Mouse (Mus musculus): ENCODE data around the gene Plekho2. TPM values are rescaled to one million over a fixed set of nuclear protein-coding genes. Genes with fewer than 3 reads are reported as not detected.

The Plekho2 gene
- total RNA-seq, 2 experiments from 2014 or later = 7.1 to 15.4 TPM

DNA sequence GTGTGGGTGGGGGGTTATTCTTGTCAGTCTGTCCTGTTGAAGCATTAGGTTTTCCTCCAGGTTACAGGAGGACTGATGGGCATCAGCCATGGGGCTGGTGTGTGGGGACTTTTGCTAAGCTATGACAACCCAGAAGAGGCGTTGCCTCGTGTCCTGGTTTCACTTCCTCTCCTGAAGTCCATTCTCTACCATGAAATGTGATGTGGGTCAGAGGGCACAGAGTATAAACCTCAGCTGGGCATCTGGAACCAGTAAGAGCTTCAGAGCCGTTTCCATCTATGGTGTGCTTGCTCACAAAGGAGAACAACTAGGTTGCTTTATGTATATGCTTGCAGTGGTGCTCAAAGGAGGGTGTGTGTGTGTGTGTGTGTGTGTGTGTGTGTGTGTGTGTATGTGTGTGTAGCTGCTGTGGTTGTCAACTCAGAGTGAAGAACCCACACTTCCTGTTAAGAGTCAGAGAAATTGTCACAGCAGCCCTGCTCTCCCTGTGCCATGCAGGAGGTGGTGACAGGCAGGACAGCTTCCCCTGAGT, 44.6 kb downstream of the Plekho2 start:
- peak; percentile 71 for ATAC-seq (replicated peaks; ENCODE audit: poor library complexity, severe bottlenecking)

DNA sequence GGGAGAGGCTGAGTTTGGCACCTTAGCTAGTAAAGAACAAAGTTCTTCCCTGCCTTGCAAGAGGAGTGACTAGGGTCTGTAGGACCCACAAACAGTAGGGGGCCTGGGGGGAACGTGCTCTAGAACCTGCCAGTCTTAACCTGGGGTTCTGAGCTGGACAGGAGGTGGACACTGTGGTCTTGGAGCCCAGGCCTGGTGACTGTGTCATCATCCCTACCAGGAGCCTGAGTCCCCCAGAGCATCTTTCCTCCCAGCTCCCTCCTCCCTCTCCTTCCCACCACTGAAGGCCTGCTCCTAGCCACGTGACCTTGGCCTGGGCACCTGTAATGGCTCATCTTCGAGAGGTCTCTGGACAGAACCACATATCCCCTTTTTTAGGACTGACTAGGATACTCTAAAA, 45.7 kb downstream of the Plekho2 start:
- no peak for ATAC-seq (replicated peaks; ENCODE audit: poor library complexity, severe bottlenecking)

DNA sequence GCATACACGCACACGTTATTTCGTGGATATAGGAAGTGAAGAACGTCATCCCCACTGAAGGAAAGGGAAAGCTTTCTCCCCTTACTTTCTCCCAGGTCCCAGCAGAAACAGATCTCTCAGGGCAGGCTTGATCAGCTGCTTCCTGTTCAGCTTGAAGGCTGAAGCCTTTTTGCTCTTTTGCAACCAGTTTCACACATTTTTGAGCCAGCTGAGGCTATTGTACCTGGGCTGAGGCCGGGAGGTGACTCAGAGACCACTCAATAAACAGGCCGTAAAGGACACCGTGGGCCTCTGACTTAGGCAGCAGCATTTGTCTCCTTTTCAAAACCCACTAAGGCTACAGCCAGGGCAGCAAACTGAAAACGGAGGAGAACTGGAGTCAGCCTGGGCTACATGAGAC, 46.9 kb downstream of the Plekho2 start:
- peak; percentile 16 for ATAC-seq (replicated peaks; ENCODE audit: poor library complexity, severe bottlenecking)

DNA sequence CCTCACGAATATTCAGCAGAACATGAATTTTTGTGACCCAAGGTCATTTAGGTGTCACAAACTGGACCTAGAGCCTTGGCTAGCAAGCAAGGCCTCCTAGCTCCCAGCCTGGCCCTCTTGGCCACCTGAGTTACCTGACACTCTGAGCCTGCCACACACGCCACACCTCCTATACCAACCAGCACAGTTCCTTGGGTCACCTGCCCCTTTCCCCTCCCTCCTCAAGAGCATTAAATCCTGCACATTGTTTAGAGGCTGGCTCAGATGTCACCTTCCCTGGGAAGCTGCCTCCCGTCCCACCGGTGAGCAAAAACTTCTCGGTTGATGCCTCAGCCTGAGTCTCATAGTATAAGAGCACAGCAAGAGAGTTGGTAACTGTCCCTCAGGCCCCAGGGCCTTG, 48.6 kb downstream of the Plekho2 start:
- ATAC-seq (replicated peaks; ENCODE audit: poor library complexity, severe bottlenecking) = no peak

DNA sequence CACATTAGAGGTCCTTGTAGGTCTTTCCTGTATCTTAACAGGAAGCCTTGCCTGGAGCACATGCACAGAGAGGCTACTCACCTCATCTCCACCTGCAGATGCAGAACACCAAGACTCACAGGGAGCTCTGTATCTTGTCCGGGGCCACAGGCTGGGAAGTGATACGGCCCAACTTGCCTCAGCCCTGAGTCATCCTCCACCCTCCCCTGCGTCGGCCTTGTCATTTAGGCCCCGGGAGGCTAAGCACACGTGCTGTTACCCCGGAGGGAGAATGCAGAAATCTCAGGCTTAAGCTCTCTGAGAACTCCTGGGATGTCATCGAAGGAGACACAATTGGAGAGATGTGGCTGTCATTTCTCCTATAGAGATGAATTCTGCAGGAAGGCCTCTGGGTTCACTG, 50.2 kb downstream of the Plekho2 start:
- no peak for ATAC-seq (replicated peaks; ENCODE audit: poor library complexity, severe bottlenecking)

- ATAC-seq (replicated peaks; ENCODE audit: poor library complexity, severe bottlenecking) = no peak
Measured at GRCm38 (mm10) chr9:65528417-65529038, 51.3 kb downstream of the Plekho2 start.

GRCm38 (mm10) chr9:65525445-65526195, 54.2 kb downstream of the Plekho2 start:
- peak; percentile 62 for ATAC-seq (replicated peaks; ENCODE audit: poor library complexity, severe bottlenecking)

GRCm38 (mm10) chr9:65523611-65524364, 56.1 kb downstream of the Plekho2 start:
- peak; percentile 90 for ATAC-seq (replicated peaks; ENCODE audit: poor library complexity, severe bottlenecking)

- no peak for ATAC-seq (replicated peaks; ENCODE audit: poor library complexity, severe bottlenecking)
Measured at GRCm38 (mm10) chr9:65520505-65520876, 59.3 kb downstream of the Plekho2 start.

DNA sequence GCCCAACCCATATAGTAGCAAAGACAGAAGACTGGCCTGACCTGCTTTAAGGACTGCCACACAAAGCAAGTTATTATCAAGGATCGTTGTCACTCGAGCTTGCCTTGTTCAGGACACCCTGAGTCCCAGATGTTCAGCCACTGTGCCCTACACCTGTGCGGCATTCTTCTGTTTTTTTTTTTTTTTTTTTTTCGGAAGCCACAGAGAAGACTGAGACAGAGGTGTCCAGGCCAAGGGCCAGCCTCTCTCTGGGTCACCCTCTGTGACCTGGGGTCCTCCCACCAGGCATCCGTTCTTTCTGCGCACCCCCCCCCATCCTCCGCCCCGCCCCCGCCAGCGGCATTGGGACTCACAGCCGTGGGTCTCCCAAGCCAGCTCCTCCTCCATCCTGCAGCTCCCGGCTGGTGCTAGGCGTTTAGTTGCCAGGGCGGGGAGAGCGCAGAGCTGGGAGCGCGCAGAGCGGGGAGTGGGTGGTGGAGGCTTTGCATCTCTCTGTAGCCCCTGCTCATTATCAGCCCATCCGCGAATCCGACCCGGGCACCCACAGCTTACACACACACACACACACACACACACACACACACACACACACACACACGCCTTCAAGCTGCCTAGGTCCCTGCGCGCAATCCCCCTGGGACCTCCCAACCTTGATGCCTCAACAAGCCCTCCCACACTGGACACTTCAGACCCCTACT, 59.9 kb downstream of the Plekho2 start, which contains the start of gene Ankdd1a:
Gene Ankdd1a (minus strand): TSS at position 387 of the 698 bp plus-strand sequence.
- ATAC-seq (replicated peaks; ENCODE audit: poor library complexity, severe bottlenecking) = no peak

GRCm38 (mm10) chr9:65514851-65515261, 65.0 kb downstream of the Plekho2 start:
- no peak for ATAC-seq (replicated peaks; ENCODE audit: poor library complexity, severe bottlenecking)

DNA sequence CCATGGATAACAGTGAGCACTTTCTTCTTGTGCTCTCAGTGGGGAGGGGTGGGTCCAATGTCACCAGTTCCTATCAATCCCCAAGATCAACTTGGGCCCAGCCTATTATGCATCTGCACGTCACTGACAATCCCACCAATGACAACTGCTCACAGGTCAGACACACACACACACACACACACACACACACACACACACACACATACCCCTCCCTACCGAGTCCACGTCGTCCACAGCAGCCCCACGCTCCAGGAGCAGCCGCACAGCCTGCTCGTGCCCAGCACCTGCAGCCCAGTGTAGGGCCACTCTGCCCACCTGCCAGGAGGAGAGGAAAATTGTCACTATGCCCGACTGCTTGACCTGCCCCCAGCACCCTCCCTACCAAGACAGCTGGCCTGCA, 65.4 kb downstream of the Plekho2 start:
- ATAC-seq (replicated peaks; ENCODE audit: poor library complexity, severe bottlenecking) = no peak

GRCm38 (mm10) chr9:65512520-65512919, 67.3 kb downstream of the Plekho2 start:
- ATAC-seq (replicated peaks; ENCODE audit: poor library complexity, severe bottlenecking) = no peak

DNA sequence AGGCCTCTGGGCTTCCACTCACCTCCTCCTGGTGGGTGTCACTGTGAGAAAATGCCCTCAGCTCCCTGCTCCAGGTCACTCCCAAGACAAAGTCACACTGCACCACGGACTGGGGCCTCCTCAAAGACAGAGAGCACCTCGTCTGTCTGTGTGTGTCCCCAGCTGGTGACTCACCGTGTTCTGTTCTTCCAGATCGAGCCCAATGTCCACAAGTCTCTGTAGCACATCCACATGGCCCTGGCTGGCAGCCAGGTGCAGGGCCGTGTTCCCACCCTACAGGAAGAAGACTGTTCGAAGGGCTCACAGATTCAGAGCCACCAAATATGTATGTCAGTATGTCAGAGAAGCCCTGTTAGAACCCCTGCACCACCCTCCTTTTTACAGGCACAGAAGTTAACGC, 71.4 kb downstream of the Plekho2 start:
- no peak for ATAC-seq (replicated peaks; ENCODE audit: poor library complexity, severe bottlenecking)

DNA sequence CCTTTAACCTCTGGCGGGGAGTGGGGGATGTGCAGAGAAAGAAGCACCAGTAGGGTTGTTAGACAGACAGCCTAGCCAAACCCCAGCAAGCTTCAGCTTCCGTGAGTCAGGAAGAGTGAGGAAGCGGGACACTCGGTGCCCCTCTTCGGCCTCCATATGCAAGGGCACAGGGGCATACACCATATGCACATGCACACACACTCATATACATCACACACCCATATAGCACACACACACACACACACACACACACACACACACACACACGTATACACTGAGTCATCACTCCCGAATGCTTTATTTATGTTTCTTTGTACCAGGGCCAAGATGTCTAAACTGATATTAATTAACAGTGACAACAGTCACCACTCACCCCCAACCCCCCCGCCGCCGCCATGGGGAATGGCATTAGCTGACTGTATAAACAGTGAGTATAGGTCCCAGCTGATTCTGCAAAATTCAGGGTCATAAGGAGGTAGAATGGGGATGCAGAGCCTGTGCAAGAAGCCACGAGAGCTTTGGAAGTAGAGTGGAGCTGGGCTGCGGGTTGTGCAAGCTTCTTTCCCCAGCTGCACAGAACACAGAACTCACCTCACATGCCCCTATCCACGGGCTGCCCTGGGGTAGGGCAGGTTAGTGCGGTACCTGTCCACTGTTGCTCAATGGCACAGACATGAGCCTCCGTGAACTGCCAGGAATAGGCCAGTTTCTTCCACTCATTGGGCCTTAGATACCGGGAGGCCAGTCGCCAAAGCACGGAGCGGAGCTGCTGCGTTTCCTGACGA, 76.9 kb downstream of the Plekho2 start:
- ATAC-seq (replicated peaks; ENCODE audit: poor library complexity, severe bottlenecking) = no peak

Other genes with a start within 250 kb of the Plekho2 start
- gene Pdcd7, start 233.9 kb downstream of the Plekho2 start, total RNA-seq (2014; fragmentation: Nextera tagmentation) = 11.3 and 14.7 TPM in 2 replicates
- gene Pdcd7, start 233.9 kb downstream of the Plekho2 start, total RNA-seq (2017) = 23.0 and 40.2 TPM in 2 replicates
- gene Ubap1l, start 219.0 kb downstream of the Plekho2 start, total RNA-seq (2014; fragmentation: Nextera tagmentation) = not detected in 2 replicates
- gene Ubap1l, start 219.0 kb downstream of the Plekho2 start, total RNA-seq (2017) = not detected in 2 replicates
- 0.85 TPM in 1 of 2 replicates, not detected in the other for gene Kbtbd13, start 188.4 kb downstream of the Plekho2 start, total RNA-seq (2014; fragmentation: Nextera tagmentation)
- 0.31 and 0.52 TPM in 2 replicates for gene Kbtbd13, start 188.4 kb downstream of the Plekho2 start, total RNA-seq (2017)
- 0.21 TPM in 1 of 2 replicates, not detected in the other for gene Rasl12, start 181.5 kb downstream of the Plekho2 start, total RNA-seq (2014; fragmentation: Nextera tagmentation)
- not detected in 2 replicates for gene Rasl12, start 181.5 kb downstream of the Plekho2 start, total RNA-seq (2017)
- not detected in 2 replicates for gene Slc51b, start 157.1 kb downstream of the Plekho2 start, total RNA-seq (2014; fragmentation: Nextera tagmentation)
- not detected in 2 replicates for gene Slc51b, start 157.1 kb downstream of the Plekho2 start, total RNA-seq (2017)
- 17.9 and 35.8 TPM in 2 replicates for gene Mtfmt, start 144.3 kb downstream of the Plekho2 start, total RNA-seq (2014; fragmentation: Nextera tagmentation)
- gene Mtfmt, start 144.3 kb downstream of the Plekho2 start, total RNA-seq (2017) = 23.5 and 24.2 TPM in 2 replicates
- gene Spg21, start 119.1 kb downstream of the Plekho2 start, total RNA-seq (2014; fragmentation: Nextera tagmentation) = 81.6 and 82.9 TPM in 2 replicates
- 70.2 and 82.2 TPM in 2 replicates for gene Spg21, start 119.1 kb downstream of the Plekho2 start, total RNA-seq (2017)
- not detected in 2 replicates for gene Ankdd1a, start 59.8 kb downstream of the Plekho2 start, total RNA-seq (2014; fragmentation: Nextera tagmentation)
- gene Ankdd1a, start 59.8 kb downstream of the Plekho2 start, total RNA-seq (2017) = not detected in 2 replicates
- gene Pif1, start 7.1 kb upstream of the Plekho2 start, total RNA-seq (2014; fragmentation: Nextera tagmentation) = 5.3 and 5.4 TPM in 2 replicates
- 8.7 and 13.2 TPM in 2 replicates for gene Pif1, start 7.1 kb upstream of the Plekho2 start, total RNA-seq (2017)
- gene Rbpms2, start 49.6 kb upstream of the Plekho2 start, total RNA-seq (2014; fragmentation: Nextera tagmentation) = 7.5 TPM in 1 of 2 replicates, not detected in the other
- gene Rbpms2, start 49.6 kb upstream of the Plekho2 start, total RNA-seq (2017) = 0.67 TPM in 1 of 2 replicates, not detected in the other
- 33.6 and 40.3 TPM in 2 replicates for gene Oaz2, start 88.0 kb upstream of the Plekho2 start, total RNA-seq (2014; fragmentation: Nextera tagmentation)
- 35.3 and 44.5 TPM in 2 replicates for gene Oaz2, start 88.0 kb upstream of the Plekho2 start, total RNA-seq (2017)
- 26.1 and 28.9 TPM in 2 replicates for gene Zfp609, start 247.5 kb upstream of the Plekho2 start, total RNA-seq (2014; fragmentation: Nextera tagmentation)
- gene Zfp609, start 247.5 kb upstream of the Plekho2 start, total RNA-seq (2017) = 4.3 and 5.1 TPM in 2 replicates